ENCODE assay signal across 23 mouse cellular contexts in genomic region chr8:38928340-38928739, GRCm38 (mm10).
"Had no signal": no experiment of that assay in that cellular context is flagged by ENCODE, and none has a peak within 500 bp of the region (broad histone marks: within the 10 kb centered on the region; RNA-seq: fewer than 3 reads in every experiment).

No protein-coding gene starts in this region.

- H3K9me3 ChIP-seq: limb, embryonic 10.5 days; limb, embryonic 13.5 days; liver, embryonic 12.5 days; liver, embryonic 15.5 days; lung, embryonic 15.5 days; megakaryocyte, embryonic 14.5 days; midbrain, embryonic 12.5 days; neural tube, embryonic 15.5 days had no signal

- H3K4me2 ChIP-seq: limb, embryonic 13.5 days; liver, embryonic 12.5 days; liver, embryonic 15.5 days; lung, embryonic 15.5 days; midbrain, embryonic 12.5 days; neural tube, embryonic 15.5 days had no signal

- H3K4me3 ChIP-seq: layer of hippocampus, adult 2 months; limb, embryonic 10.5 days; limb, embryonic 13.5 days; liver, embryonic 12.5 days; liver, embryonic 15.5 days; lung, embryonic 15.5 days; megakaryocyte, embryonic 14.5 days; midbrain, embryonic 12.5 days; myocyte; neural tube, embryonic 15.5 days had no signal

- H3K9ac ChIP-seq: limb, embryonic 13.5 days; liver, embryonic 12.5 days; liver, embryonic 15.5 days; lung, embryonic 15.5 days; midbrain, embryonic 12.5 days; neural tube, embryonic 15.5 days had no signal

- H3K27ac ChIP-seq: kidney, postnatal 0 days; layer of hippocampus, adult 2 months; limb, embryonic 10.5 days; limb, embryonic 13.5 days; liver, embryonic 12.5 days; liver, embryonic 15.5 days; lung, embryonic 15.5 days; midbrain, embryonic 12.5 days; stomach, postnatal 0 days had no signal

- H3K36me3 ChIP-seq: limb, embryonic 10.5 days; limb, embryonic 13.5 days; liver, embryonic 12.5 days; liver, embryonic 15.5 days; lung, embryonic 15.5 days; midbrain, embryonic 12.5 days; neural tube, embryonic 15.5 days had no signal

- H3K4me1 ChIP-seq: limb, embryonic 10.5 days; limb, embryonic 13.5 days; liver, embryonic 12.5 days; liver, embryonic 15.5 days; lung, embryonic 15.5 days; megakaryocyte, embryonic 14.5 days; midbrain, embryonic 12.5 days; neural tube, embryonic 15.5 days had no signal

- ATAC-seq: liver, embryonic 12.5 days had no signal

- H3K27me3 ChIP-seq: limb, embryonic 13.5 days; liver, embryonic 12.5 days; liver, embryonic 15.5 days; lung, embryonic 15.5 days; megakaryocyte, embryonic 14.5 days; midbrain, embryonic 12.5 days; neural tube, embryonic 15.5 days had no signal

- DNase-seq: kidney, postnatal 25 days; layer of hippocampus, adult 9-11 months; liver; lung, adult 18-20 months; lung, postnatal 10 days; lung, postnatal 36 days; right cerebral cortex, postnatal 14 days; right cerebral cortex, postnatal 4 days; thymus, adult 2 months; thymus, postnatal 14 days; thymus, postnatal 4 days had no signal
